Mouse (Mus musculus): ENCODE data around the gene Atp12a.

Gene Atp12a

DNA sequence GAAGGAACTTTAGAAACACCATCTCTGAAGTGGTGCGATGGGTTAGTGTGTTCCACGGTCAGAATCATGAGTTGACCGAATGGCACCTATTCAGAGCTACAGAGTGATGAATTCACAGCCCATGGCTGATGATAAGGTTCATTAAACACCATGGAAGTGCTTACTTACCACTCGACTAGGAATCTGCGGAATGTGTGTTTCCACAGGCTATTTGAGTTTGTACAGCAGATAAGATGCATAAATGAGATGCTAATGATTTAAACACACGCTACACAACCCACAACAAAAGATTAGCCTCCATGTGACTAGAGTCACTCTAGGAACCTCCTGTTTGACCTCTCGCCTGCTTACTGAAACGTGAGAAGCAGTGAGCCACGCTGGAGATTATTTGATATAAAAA is 14.5 kb downstream of the Atp12a start:
- no peak for DNase-seq (ENCODE audit: low read depth, low spot score)

- DNase-seq (ENCODE audit: low read depth, low spot score): no peak
These were observed 17.5 kb downstream of the Atp12a start for GRCm38 (mm10) chr14:56382366-56382765.

GRCm38 (mm10) chr14:56390247-56390646 is 25.4 kb downstream of the Atp12a start:
- DNase-seq (ENCODE audit: low read depth, low spot score): no peak

- no peak for DNase-seq (ENCODE audit: low read depth, low spot score)
These were observed 28.9 kb downstream of the Atp12a start for GRCm38 (mm10) chr14:56393704-56394312.

- DNase-seq (ENCODE audit: low read depth, low spot score): no peak
These were observed 33.1 kb downstream of the Atp12a start for GRCm38 (mm10) chr14:56398001-56398400.

DNA sequence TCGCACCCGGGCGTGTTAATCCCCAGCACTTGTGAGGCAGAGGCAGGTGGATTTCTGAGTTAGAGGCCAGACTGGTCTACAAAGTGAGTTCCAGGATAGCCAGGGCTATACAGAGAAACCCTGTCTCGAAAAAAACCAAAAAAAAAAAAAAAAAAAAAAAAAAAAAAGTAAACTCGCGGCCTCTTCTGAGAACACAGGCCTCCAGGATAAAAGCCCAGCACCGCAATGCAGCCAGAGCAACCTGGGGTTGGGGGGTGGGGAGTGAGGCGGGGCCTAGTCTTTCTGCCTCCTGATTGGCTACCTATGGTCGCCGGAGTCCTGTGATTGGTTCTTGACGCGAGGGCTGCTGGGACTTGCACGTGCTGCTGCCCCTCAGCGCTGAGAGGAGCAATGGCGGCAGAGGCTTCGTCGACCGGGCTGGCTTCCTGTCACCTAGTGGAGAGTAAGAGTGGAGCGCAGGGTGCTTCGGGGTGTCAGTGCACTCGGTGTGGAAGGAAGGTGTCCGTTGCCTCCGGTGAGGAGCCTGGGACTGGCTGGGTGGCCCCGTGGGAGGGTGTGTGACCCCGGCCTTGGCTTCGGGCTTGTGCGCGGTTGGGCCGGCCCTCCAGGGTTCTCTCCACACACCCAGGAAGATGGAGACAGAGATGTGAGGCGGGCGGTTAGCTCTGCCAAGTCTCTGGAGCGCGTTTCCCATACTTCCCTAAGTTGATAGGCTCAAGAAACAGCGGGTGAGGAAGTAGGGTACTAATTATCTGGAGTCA is 37.6 kb downstream of the Atp12a start, which contains the start of gene Rnf17:
Gene Rnf17 (plus strand): TSS at position 271 of the 761 bp plus-strand sequence.
- no peak for DNase-seq (ENCODE audit: low read depth, low spot score)

GRCm38 (mm10) chr14:56403072-56403375 is 38.2 kb downstream of the Atp12a start:
- DNase-seq (ENCODE audit: low read depth, low spot score): no peak

All from brain, embryonic 18.5 days (tissue).